Mouse (Mus musculus) liver, postnatal 0 days (tissue): ENCODE results near the gene Dppa3.

Experiments used
- CTCF ChIP-seq: sonication (generic); IDR thresholded peaks from 2 replicates; pipeline ENCODE4 v1.5.1; 2016; ENCODE audit warnings: antibody characterized with exemption, low read depth
- EP300 ChIP-seq: IDR thresholded peaks from 2 replicates; pipeline ENCODE4 v1.6.1; 2016; ENCODE audit warnings: antibody characterized with exemption, low read depth, mild to moderate bottlenecking

DNA sequence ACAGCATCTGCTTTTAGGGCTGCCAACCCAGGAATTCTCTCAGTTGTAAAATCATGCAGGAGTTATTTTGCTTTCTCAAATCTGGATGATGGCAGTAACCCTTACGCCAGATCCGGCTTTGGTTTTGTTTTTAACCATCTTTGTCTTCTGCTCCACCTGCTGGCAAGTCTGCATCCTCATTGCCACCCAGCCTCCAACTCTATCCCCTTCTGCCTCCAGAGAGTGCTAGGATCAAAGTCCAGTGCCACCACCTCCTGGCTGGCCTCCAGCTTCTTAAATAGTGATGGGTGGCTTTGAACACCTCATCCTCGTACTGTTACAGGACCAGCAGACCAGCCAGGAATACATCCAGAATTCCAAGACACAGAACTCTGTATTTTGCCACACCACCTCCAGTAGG, 10.5 kb downstream of the Dppa3 start:
- TF ChIP-seq CTCF (peak; percentile 28; the same call in 1 of the 2 replicates), EP300 (no peak)
